Mouse (Mus musculus): ENCODE measurements around the gene Ccdc30.
"Not testable (repeated sequence)": the region's sequence is repeated elsewhere in the genome, so short reads cannot be mapped to it uniquely, and the experiment has no call there.

Ccdc30 gene

DNA sequence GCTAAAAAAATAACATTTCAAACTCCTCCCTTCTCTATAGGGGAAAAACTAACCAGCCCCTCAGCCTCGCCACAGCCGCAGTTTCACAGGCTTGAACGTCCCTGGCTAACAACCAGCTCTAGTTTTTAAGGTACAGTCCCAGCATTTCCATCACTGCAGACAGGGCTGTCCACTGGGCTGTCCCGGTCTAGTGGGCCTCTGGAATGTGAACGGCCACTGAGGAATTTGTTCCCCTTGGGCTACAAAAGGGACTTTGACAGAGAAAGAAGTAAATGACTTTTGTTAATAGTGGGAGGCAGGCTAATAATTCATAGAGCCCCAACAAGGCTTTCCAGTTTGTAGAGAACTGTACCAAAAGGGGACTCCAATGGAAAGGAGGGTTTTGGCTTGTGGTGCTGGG, 109.9 kb downstream of the Ccdc30 start:
- DNase-seq (ENCODE audit: low spot score in 2 of 2): no peak

DNA sequence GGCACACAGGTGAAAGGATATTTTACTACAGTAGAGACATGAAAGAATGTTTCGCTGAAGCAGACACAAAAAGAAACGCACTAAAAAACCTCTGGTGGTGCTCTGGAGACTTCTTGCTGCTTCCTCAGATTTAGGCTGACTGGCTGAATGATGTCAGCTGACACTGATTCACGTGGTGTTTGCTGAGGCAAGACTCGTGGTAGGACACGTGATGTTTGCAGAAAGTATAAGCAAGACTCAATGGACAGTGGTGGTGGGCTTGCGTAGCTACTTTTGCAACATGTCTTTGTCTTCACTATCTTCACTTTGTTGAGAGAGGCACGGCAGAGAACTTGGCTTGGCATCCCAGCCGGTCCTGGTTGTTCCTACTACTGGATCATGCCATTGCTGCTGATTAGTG, 112.0 kb downstream of the Ccdc30 start:
- no peak for DNase-seq (ENCODE audit: low spot score in 2 of 2)

- DNase-seq (ENCODE audit: low spot score in 2 of 2): no peak
These were observed 113.5 kb downstream of the Ccdc30 start for GRCm38 (mm10) chr4:119301777-119302176.

DNA sequence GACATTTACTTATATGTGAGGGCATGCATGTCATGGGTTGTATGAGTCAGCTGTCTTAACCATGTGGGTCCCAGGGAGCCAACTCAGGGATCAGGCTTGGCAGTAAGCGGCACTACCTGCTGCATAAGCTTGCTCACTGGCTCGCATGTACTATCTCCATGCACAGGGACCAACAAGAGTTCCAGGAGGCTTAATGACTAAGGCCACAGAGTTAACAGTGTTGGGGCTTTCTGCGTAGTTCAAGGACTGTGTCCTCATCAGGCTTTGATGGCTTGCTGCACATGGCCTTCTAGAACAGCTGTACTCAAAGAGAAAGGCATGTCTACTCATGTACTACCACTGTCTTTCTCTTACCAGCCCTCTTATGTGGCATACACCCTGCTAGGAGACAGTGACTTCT, 114.6 kb downstream of the Ccdc30 start:
- no peak for DNase-seq (ENCODE audit: low spot score in 2 of 2)

DNA sequence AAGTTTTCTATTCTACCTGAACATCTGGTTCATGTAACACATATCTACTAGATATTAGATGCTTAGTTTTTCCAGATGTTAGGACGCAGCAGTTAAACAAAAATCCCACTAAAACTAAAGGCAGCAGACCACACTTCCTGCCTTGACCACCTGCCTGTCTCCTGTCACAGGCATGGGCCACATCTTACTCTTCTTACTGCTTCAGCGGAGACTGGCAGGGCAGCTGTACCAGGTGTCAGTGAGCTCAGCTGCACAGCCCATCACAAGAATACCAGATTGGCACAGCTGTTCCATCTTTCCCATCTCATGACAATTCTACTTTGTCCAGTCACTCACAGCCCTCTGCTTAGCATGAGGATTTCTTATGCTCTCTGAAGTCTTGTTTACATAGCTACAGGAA, 118.0 kb downstream of the Ccdc30 start:
- no peak for DNase-seq (ENCODE audit: low spot score in 2 of 2)

DNA sequence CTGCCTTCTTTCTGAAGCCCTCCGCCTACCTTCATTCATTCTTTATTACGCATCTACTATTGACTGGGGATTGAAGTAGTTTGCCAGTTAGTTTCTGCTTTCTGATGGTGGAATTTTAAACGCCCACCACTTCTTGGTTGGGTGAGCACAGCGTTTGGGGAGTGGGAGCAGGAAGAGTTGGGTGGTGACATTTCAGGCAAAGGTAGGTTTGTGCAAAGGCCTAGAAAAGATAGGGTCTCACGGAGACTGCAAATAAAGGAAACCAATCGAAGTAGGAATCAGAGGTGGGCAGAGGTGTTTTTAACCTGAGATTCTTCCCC, 120.2 kb downstream of the Ccdc30 start:
- DNase-seq (ENCODE audit: low spot score in 2 of 2): no peak

DNA sequence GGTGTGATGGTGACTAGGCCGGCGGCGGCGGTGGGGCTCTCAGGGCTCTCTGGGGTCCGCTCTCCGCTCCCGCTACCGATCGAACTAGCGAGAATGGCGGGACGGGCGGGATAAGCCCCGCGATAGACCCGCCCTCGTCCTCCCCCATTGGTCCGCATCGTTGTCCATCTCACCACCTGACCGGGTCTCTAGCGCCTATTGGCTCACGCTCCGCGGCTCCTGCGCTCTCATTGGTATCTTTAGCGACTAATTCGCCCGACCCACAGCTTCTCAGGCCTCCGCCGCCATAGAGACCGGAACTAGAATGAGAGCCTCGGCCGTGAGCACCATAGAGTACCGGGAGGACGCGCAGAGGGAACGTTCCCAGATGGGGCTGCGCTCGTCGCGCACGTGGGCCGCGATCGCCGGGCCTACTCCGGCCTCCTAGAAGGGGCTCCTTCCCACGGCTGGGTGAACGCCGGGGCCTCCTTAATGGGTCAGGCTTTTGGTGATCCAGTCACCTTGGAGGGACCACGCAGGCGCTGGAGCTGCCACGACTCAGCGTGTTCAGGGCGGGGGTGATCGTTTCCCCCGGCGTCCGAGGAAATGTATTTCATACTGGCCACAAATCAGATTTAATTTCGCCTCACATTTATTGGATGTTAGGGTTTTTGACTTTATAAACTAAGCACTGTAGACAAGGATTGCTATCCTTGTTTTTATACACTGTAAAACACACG, 120.7 kb downstream of the Ccdc30 start, which contains the start of gene Ybx1:
Gene Ybx1, minus strand, starts transcription at position 190 of the 719 bp plus-strand sequence.
- DNase-seq (ENCODE audit: low spot score in 2 of 2): peak; percentile 100

GRCm38 (mm10) chr4:119293574-119294258, 121.6 kb downstream of the Ccdc30 start:
- peak in 1 of 2 experiments; percentile 34 for DNase-seq (ENCODE audit: low spot score in 2 of 2)

GRCm38 (mm10) chr4:119292771-119293573, 122.3 kb downstream of the Ccdc30 start:
- DNase-seq (ENCODE audit: low spot score in 2 of 2): peak; percentile 14 to 15

GRCm38 (mm10) chr4:119291921-119292320, 123.4 kb downstream of the Ccdc30 start:
- no peak for DNase-seq (ENCODE audit: low spot score in 2 of 2)

- no peak for DNase-seq (ENCODE audit: low spot score in 2 of 2)
These were observed 130.0 kb downstream of the Ccdc30 start for GRCm38 (mm10) chr4:119285336-119285735.

DNA sequence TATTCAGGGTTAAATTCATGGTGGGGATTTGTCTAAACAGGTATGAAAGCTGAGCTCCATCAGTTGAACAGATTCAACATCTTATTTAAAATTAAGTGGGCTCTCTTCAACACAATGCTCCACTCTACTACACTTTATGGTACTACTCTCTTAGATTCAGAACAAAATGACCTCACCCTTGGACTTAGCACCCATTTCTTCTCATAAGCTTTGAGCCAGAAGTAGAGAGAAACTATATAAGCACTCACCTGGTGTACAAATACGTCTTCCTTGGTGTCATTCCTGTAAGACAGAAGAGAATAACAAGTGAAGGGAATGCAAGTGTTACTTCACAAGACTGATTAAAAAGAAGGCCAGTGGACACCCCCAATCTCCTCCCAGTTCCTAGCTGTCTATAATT, 130.5 kb downstream of the Ccdc30 start:
- no peak for DNase-seq (ENCODE audit: low spot score in 2 of 2)

- not testable (repeated sequence) for DNase-seq (ENCODE audit: low spot score in 2 of 2)
These were observed 136.5 kb downstream of the Ccdc30 start for GRCm38 (mm10) chr4:119278784-119279183.

DNA sequence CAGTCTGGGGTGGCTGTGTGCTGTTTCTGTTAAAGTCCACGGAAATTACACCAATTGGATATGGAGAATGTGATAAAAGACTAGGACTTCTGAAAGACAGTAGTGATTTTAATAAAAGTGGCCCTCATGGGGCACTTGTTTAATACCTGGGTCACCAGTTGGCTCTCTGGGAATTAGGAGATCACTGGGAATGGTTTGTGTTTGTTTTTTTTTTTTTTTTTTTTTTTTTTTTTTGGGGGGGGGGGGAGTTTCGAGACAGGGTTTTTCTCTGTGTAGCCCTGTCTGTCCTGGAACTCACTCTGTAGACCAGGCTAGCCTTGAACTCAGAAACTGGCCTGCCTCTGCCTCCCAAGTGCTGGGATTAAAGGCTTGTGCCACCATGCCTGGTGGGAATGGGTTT, 139.6 kb downstream of the Ccdc30 start:
- no peak for DNase-seq (ENCODE audit: low spot score in 2 of 2)

DNA sequence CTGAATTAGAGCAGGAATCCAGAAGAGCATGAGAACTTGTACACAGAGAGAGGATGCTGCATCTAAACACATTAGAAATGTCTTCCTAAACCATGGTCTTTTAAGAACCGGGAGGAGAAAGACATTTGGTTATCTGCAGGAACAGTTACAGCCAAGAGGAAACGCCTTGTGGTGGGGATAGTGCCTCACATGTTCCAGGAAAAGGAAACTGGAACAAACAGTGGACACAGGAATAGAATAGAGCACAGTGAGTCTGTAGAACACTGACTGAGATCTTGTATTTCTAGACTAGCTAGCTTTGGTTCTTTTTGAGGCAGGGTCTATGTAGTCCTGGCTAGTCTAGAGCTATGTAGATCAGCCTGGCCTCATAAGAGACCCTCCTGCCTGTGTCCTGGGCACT, 140.1 kb downstream of the Ccdc30 start:
- DNase-seq (ENCODE audit: low spot score in 2 of 2): no peak

GRCm38 (mm10) chr4:119274627-119275026, 140.7 kb downstream of the Ccdc30 start:
- DNase-seq (ENCODE audit: low spot score in 2 of 2): no peak

Data from urinary bladder, adult 18-20 months (tissue).